Mouse (Mus musculus) limb, embryonic 14.5 days (tissue): ENCODE results near the gene Flt4. TPM values are rescaled to one million over a fixed set of nuclear protein-coding genes. Genes with fewer than 3 reads are reported as not detected.

ENCODE experiments used
- ATAC-seq: fragments of 200-750 bp; cut with Nextera tagmentation; 2 replicates; pipeline ENCODE4 v1.8.0; 2017; ENCODE audit warnings: low read depth, moderate number of reproducible peaks, moderate TSS enrichment; ENCODE audit not compliant: low FRiP score
- DNase-seq: peaks from one replicate; pipeline ENCODE4 v3.0.0-alpha.2; 2015; ENCODE audit warnings: low spot score
- H3K27ac ChIP-seq: fragments of 300-500 bp; sonication (generic); replicated peaks from 2 replicates; pipeline ENCODE4 v1.5.1; 2014; ENCODE audit warnings: low read depth, mild to moderate bottlenecking, low read length, moderate library complexity, mixed read lengths
- H3K27me3 ChIP-seq: fragments of 300-500 bp; sonication (generic); 2 replicates; pipeline ENCODE4 v1.6.1; 2014; ENCODE audit warnings: low read length, mixed read lengths; ENCODE audit not compliant: control insufficient read depth, insufficient read depth
- H3K36me3 ChIP-seq: fragments of 300-500 bp; sonication (generic); 2 replicates; pipeline ENCODE4 v1.6.1; 2014; ENCODE audit warnings: mild to moderate bottlenecking, low read length, moderate library complexity, mixed read lengths; ENCODE audit not compliant: control insufficient read depth, insufficient read depth
- H3K4me1 ChIP-seq: fragments of 300-500 bp; sonication (generic); 2 replicates; pipeline ENCODE4 v1.6.1; 2014; ENCODE audit warnings: antibody characterized with exemption, low read length, mixed read lengths; ENCODE audit not compliant: control insufficient read depth, insufficient read depth
- H3K4me2 ChIP-seq: fragments of 300-500 bp; sonication (generic); replicated peaks from 2 replicates; pipeline ENCODE4 v1.6.1; 2014; ENCODE audit warnings: low read depth, mild to moderate bottlenecking, low read length, moderate library complexity; ENCODE audit not compliant: severe bottlenecking
- H3K4me3 ChIP-seq: fragments of 300-500 bp; sonication (generic); replicated peaks from 2 replicates; pipeline ENCODE4 v1.5.1; 2014; ENCODE audit warnings: low read length
- H3K9ac ChIP-seq: fragments of 300-500 bp; sonication (generic); 2 replicates; pipeline ENCODE4 v1.6.1; 2014; ENCODE audit warnings: mild to moderate bottlenecking, low read depth, low read length, moderate library complexity; ENCODE audit not compliant: severe bottlenecking
- H3K9me3 ChIP-seq: fragments of 300-500 bp; sonication (generic); 2 replicates; pipeline ENCODE4 v1.6.1; 2016; ENCODE audit warnings: low read length; ENCODE audit not compliant: control insufficient read depth
- POLR2A ChIP-seq: fragments of 200-500 bp; IDR thresholded peaks from 2 replicates; pipeline ENCODE4 v1.8.0; 2012; ENCODE audit warnings: inconsistent platforms, mild to moderate bottlenecking, moderate library complexity, borderline replicate concordance; ENCODE audit not compliant: insufficient read depth, insufficient read length; ENCODE audit errors: extremely low read depth
- WGBS: fragments of 180-500 bp; shearing (Covaris S2); extraction: QIAGEN DNeasy Blood & Tissue Kit; methylation state at CpG from one replicate; pipeline ENCODE4 v1.1.7; 2014; 5-methylcytosine and 5-hydroxymethylcytosine counted together
- polyA plus RNA-seq, 2 experiments: library from polyadenylated mRNA; depleted of rRNA in 1 of 2; stranded (reverse) in 1 of 2; unstranded in 1 of 2; fragments of >200 nt; fragmentation: Nextera tagmentation in 1 of 2; extraction: Ambion mirVana in 1 of 2; gene quantifications; 2 replicates each; pipeline versions ENCODE4 v1.2.1 to v1.2.3; 2012 to 2014

The Flt4 gene
- polyA plus RNA-seq, 2 experiments: 6.8 to 7.1 TPM

GRCm38 (mm10) chr11:49663310-49663709 is 54.2 kb downstream of the Flt4 start, which contains the start of gene Scgb3a1:
Scgb3a1 (plus strand) TSS chr11:49663610.
- H3K27me3 ChIP-seq: no peaks in the 10 kb centered on the region
- H3K9ac ChIP-seq: no peak within 1 kb of the TSS
- ATAC-seq (no peak), DNase-seq (no peak)
- no peaks in the 10 kb centered on the region for H3K9me3 ChIP-seq
- H3K36me3 ChIP-seq: peaks cover under 1% of the 10 kb centered on the region; the same call in 1 of the 2 replicates
- no peak for TF ChIP-seq POLR2A
- no peak within 1 kb of the TSS for H3K27ac ChIP-seq
- 83% methylated on average over 5 of the region's 5 CpGs for WGBS
- H3K4me1 ChIP-seq: no peaks in the 10 kb centered on the region
- H3K4me2 ChIP-seq: no peak within 1 kb of the TSS
- no peak within 1 kb of the TSS for H3K4me3 ChIP-seq

- H3K4me3 ChIP-seq: no peak overlapping the region
- DNase-seq (no peak), ATAC-seq (no peak)
- no peak for TF ChIP-seq POLR2A
- H3K9me3 ChIP-seq: no peaks in the 10 kb centered on the region
- H3K4me2 ChIP-seq: no peak overlapping the region
- H3K27ac ChIP-seq: no peak overlapping the region
- H3K27me3 ChIP-seq: no peaks in the 10 kb centered on the region
- H3K9ac ChIP-seq: no peak overlapping the region
- no peaks in the 10 kb centered on the region for H3K4me1 ChIP-seq
- peaks cover 11% of the 10 kb centered on the region; the same call in 1 of the 2 replicates for H3K36me3 ChIP-seq
- 80% methylated on average over 12 of the region's 12 CpGs for WGBS
Measured at GRCm38 (mm10) chr11:49664262-49665140, 55.4 kb downstream of the Flt4 start.

GRCm38 (mm10) chr11:49665462-49665861 is 56.4 kb downstream of the Flt4 start:
- Histone ChIP-seq H3K9ac (no peak overlapping the region), H3K4me2 (no peak overlapping the region), H3K4me1 (no peaks in the 10 kb centered on the region), H3K27ac (no peak overlapping the region), H3K4me3 (no peak overlapping the region), H3K9me3 (no peaks in the 10 kb centered on the region), H3K27me3 (no peaks in the 10 kb centered on the region), H3K36me3 (peaks cover 19% of the 10 kb centered on the region; the same call in 1 of the 2 replicates)
- TF ChIP-seq POLR2A: no peak
- ATAC-seq (no peak), DNase-seq (no peak)
- WGBS: 81% methylated on average over 4 of the region's 4 CpGs

GRCm38 (mm10) chr11:49673433-49673832 is 64.4 kb downstream of the Flt4 start:
- no peak overlapping the region for H3K4me3 ChIP-seq
- DNase-seq (no peak), ATAC-seq (no peak)
- no peaks in the 10 kb centered on the region for H3K9me3 ChIP-seq
- H3K36me3 ChIP-seq: peaks cover 74% of the 10 kb centered on the region
- 70% methylated on average over 3 of the region's 3 CpGs for WGBS
- H3K4me2 ChIP-seq: no peak overlapping the region
- no peak overlapping the region for H3K27ac ChIP-seq
- no peak for TF ChIP-seq POLR2A
- H3K9ac ChIP-seq: no peak overlapping the region
- H3K27me3 ChIP-seq: no peaks in the 10 kb centered on the region
- H3K4me1 ChIP-seq: no peaks in the 10 kb centered on the region

GRCm38 (mm10) chr11:49684237-49684973 is 75.3 kb downstream of the Flt4 start:
- 93% methylated on average over 12 of the region's 12 CpGs for WGBS
- H3K36me3 ChIP-seq: peaks cover 90% of the 10 kb centered on the region
- DNase-seq: no peak

More at GRCm38 (mm10) chr11:49684237-49684973, 75.3 kb downstream of the Flt4 start:
- no peak overlapping the region for H3K9ac ChIP-seq
- H3K27ac ChIP-seq: no peak overlapping the region
- H3K4me2 ChIP-seq: no peak overlapping the region
- no peaks in the 10 kb centered on the region for H3K4me1 ChIP-seq
- ATAC-seq: peak; percentile 34; the same call in 1 of the 2 replicates
- no peaks in the 10 kb centered on the region for H3K27me3 ChIP-seq
- no peaks in the 10 kb centered on the region for H3K9me3 ChIP-seq
- H3K4me3 ChIP-seq: no peak overlapping the region
- no peak for TF ChIP-seq POLR2A
